Mouse (Mus musculus) kidney, postnatal 25 days (tissue): ENCODE measurements at regions not wholly inside any gene's neighbourhood (a gene's known extent, or its start where the extent isn't known, plus 50 kb on each side); places are given as distances from the start of the nearest gene placed in this dataset.

Experiments used
- DNase-seq, 2 experiments: peaks; one replicate each; pipeline ENCODE4 v3.0.0; 2021; ENCODE audit warnings: mixed read lengths in 2 of 2

DNA sequence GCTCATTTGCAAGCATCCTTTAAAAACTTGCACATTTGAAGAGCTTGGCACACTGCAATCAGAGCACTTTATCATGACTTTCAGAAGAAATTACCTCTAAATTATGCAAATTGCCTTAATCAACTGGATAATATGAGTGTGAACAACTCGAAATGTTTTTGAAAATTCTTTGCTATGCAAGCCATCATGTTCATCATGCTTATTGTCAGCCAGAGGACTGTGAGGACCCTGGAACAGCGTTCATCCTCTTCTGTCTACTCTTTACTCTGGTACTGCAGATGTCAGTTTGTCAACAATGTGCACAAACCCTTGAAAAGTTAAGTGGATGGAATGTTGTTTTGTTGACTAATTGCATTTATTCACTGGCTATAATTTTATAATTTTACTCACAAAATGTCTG, 1899.9 kb upstream of the Slc39a10 start:
- DNase-seq = no peak

DNA sequence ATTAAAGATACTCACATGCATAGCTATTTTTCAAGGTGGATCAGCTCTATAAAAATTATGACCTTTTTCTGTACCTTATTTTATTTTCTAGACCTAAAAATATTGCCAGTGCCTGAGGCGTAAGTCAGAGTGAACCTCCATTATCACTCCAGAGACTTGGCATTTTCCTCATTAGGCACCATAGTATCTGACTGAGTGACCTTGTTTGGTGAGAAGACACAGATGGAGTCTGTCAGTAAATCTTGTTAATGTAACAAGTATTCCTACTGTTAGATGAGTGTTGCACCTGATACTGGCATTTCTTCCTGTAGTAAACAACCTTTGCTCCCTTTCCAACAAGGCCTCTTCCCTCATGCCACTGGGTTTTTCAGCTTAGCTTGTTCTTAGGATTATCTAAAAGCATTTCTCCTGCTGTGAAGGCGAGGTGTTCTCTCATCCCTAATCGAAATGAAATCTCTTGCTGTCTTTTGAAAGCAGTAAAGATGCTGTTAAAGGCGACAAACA, 1860.7 kb upstream of the Slc39a10 start:
- no peak for DNase-seq

GRCm38 (mm10) chr1:48733580-48733979, 1840.9 kb upstream of the Slc39a10 start:
- DNase-seq = no peak

GRCm38 (mm10) chr1:48708606-48709005, 1816.0 kb upstream of the Slc39a10 start:
- DNase-seq = peak in 1 of 2 experiments; percentile 18
